Mouse (Mus musculus) megakaryocyte, embryonic 14.5 days (primary cell): Measurements from ENCODE around the gene Rpp25l. TPM values are rescaled to one million over a fixed set of nuclear protein-coding genes. Genes with fewer than 3 reads are reported as not detected.
A peak's percentile ranks its signal among the peaks of the same experiment; 100 is the strongest.
"Not testable (repeated sequence)": the region's sequence is repeated elsewhere in the genome, so short reads cannot be mapped to it uniquely, and the experiment has no call there.

Source experiments
- H3K27me3 ChIP-seq: replicated peaks from 2 replicates; pipeline ENCODE3; 2012; ENCODE audit warnings: inconsistent platforms
- H3K36me3 ChIP-seq: replicated peaks from 2 replicates; pipeline ENCODE3; 2012; ENCODE audit warnings: low read length, inconsistent platforms, mixed read lengths
- H3K4me1 ChIP-seq: 2 replicates; pipeline ENCODE4 v1.6.1; 2012; ENCODE audit warnings: inconsistent platforms
- H3K4me3 ChIP-seq: replicated peaks from 2 replicates; pipeline ENCODE3; 2012; ENCODE audit warnings: moderate library complexity, mild to moderate bottlenecking, inconsistent platforms
- H3K9me3 ChIP-seq: 2 replicates; pipeline ENCODE4 v1.6.1; 2012; ENCODE audit warnings: inconsistent platforms
- FLI1 ChIP-seq: IDR thresholded peaks from 2 replicates; pipeline ENCODE4 v1.6.1; 2012; ENCODE audit warnings: low read length, inconsistent platforms, mixed read lengths
- GATA1 ChIP-seq: IDR thresholded peaks from 3 replicates; pipeline ENCODE4 v1.6.1; 2012; ENCODE audit warnings: mixed read lengths, low read length, inconsistent platforms, borderline replicate concordance
- polyA plus RNA-seq: library from polyadenylated mRNA; stranded (reverse); fragments of >175 nt; gene quantifications from 2 replicates; pipeline ENCODE4 v1.2.3, GENCODE M21; 2012; ENCODE audit warnings: low replicate concordance; ENCODE audit not compliant: insufficient read depth

The Rpp25l gene
- polyA plus RNA-seq = 51.7 and 76.8 TPM in 2 replicates

DNA sequence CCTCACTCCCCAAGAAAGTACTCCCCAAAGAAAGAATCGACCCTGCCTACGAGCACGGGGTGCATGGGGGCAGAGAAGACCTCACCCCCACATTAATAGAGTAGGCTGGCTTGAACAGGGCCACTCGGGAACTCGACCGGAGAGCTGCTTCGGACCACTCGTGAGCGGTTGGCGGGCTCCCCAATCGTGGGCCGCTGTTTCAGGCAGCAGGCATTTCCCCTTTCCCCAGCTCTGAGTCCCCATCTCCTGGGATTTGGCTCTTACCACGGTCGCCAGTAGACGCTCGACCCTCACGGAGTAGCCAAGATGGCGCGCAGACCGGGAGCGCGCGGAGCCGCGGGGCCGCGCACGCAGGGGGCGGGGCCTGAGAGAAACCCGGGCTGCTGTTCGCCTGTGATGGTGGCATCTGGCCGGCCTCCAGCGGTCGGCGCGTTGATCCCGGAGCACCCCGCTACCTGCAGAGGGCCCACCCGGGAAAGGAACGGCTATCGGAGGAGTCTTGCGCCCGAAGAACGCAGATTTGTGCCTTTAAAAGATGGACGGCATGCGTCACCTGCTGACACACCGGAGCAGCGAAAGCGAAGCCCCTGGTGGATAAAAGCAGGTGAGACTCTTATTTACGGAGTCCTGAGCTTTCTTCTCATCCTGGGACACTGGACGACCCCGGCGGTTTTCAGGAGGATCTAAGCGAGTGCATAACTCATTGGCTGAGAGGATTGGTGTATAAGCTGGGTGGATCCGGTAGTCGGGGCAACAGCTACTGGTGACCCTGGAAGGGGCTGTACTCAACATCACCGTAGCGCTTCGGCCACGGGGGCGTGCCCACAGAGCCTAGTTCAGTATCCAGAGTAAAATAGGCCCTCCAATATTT, at the start of gene Rpp25l:
Gene Rpp25l (minus strand): TSS at position 338 of the 871 bp plus-strand sequence.
- Histone ChIP-seq H3K4me3 (peak within 1 kb of the TSS; percentile 96), H3K4me1 (peaks cover 35% of the 10 kb centered on the region), H3K27me3 (no peaks in the 10 kb centered on the region), H3K36me3 (peaks cover 58% of the 10 kb centered on the region), H3K9me3 (no peaks in the 10 kb centered on the region)
- no peak for TF ChIP-seq FLI1
- TF ChIP-seq GATA1 = no peak

DNA sequence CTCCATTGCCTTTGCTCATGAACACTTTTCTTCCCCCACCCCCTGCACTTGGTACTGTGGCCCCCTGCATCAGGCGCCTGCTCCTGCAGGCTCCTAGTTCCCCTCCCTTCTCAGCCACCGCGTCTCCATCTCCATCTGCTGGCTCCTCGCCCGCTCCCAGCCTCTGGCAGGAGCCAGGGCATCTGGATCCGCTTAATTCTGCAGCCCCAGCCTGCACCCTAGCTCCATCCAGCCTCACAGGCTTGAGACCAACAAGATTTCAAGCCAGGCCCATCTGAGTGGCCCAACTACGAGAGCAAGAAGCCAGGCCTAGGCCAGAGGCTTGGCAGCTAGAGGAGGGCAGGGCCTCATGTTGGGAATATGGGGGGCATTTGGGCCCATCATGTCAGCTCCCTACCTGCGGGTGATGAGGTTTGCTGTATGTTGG, 49.4 kb upstream of the Rpp25l start:
- peaks cover 27% of the 10 kb centered on the region for H3K36me3 ChIP-seq
- H3K4me1 ChIP-seq = peaks cover 26% of the 10 kb centered on the region
- H3K4me3 ChIP-seq, H3K9me3 ChIP-seq, H3K27me3 ChIP-seq: not testable (repeated sequence)

- Histone ChIP-seq H3K36me3 (peaks cover 32% of the 10 kb centered on the region), H3K27me3 (no peaks in the 10 kb centered on the region), H3K9me3 (no peaks in the 10 kb centered on the region), H3K4me1 (peaks cover 28% of the 10 kb centered on the region), H3K4me3 (no peak overlapping the region)
- no peak for TF ChIP-seq GATA1
- TF ChIP-seq FLI1 = no peak
Observed at GRCm38 (mm10) chr4:41762099-41762687, 48.9 kb upstream of the Rpp25l start.

DNA sequence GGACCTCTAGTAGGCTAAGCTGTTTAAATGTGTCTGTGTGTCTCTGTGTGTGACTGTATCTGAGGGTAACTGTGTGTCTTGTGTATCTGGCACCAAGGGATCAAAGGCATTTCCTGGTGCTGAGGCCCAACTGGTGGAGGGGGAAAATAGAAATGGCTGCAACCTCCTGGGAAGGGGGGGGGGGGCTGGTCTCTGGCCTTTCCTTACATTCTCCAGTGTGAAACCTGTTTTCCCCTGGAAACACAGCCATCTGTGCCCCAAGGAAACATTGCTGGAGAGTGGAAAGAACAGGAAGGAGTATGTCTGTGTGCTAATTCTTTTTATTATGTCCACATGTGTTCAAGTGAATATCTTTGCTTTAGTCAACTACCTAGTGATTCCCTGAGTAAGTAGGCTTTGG, 48.3 kb upstream of the Rpp25l start:
- no peak overlapping the region for H3K4me3 ChIP-seq
- no peak for TF ChIP-seq GATA1
- TF ChIP-seq FLI1 = no peak
- H3K36me3 ChIP-seq = peaks cover 37% of the 10 kb centered on the region
- H3K27me3 ChIP-seq = no peaks in the 10 kb centered on the region
- peaks cover 33% of the 10 kb centered on the region for H3K4me1 ChIP-seq
- H3K9me3 ChIP-seq = no peaks in the 10 kb centered on the region

DNA sequence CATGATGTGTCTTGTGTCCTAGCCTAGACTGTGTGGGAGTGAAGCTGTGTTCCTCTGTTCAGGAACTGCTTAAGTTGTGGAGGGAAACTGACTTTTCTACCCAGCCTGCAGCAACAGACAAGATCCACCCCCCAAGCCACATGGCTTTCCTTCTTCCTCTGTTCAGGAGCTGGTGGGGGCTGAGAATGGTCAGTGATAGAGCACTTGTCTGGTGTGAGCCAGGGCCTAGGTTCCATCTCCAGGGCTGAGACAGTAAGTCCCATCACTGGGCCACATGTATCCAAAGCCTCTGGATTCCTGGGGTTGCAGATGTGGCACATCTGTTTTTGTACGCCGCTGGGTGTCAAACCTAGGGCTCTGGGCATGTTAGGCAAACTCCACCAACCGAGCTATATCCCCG, 47.6 kb upstream of the Rpp25l start:
- TF ChIP-seq FLI1 (no peak), GATA1 (no peak)
- H3K36me3 ChIP-seq = peaks cover 39% of the 10 kb centered on the region
- H3K4me1 ChIP-seq = peaks cover 40% of the 10 kb centered on the region
- no peak overlapping the region for H3K4me3 ChIP-seq
- no peaks in the 10 kb centered on the region for H3K9me3 ChIP-seq
- no peaks in the 10 kb centered on the region for H3K27me3 ChIP-seq

- Histone ChIP-seq H3K4me1 (peaks cover 40% of the 10 kb centered on the region), H3K9me3 (no peaks in the 10 kb centered on the region), H3K36me3 (peaks cover 39% of the 10 kb centered on the region), H3K4me3 (no peak overlapping the region), H3K27me3 (no peaks in the 10 kb centered on the region)
- TF ChIP-seq FLI1 (no peak), GATA1 (no peak)
Observed at GRCm38 (mm10) chr4:41760288-41760721, 47.0 kb upstream of the Rpp25l start.

DNA sequence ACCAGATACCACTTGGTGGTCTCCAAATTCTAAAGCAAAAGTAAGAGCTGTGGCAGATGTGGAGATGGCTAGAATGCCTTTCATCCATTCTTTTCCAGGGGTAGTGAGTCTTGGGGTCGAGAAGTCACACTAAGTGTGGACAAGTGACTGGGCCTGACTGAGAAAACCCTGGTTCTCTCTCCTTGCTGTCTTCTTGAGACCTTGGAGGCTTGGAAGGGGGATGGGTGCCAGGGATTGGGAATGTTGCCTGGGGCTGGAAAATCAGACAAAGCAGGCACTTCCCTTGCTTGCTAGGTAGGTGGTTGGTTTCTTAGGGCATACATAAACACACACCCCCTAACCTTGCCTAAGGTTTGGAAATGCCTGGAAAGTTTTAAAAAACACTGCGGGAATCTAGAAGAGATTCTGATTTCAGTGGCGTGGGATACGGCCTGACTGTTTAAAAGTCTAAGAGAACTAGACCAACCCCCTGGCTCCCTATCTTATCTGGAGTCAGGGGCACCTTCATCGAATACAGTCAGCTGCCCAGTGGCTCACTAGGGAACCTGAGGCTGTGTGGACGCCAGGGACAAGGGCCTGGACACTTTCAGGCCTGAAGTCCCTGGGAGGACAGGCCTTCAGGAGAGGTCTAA, 46.4 kb upstream of the Rpp25l start:
- H3K36me3 ChIP-seq = peaks cover 39% of the 10 kb centered on the region
- H3K9me3 ChIP-seq = no peaks in the 10 kb centered on the region
- H3K27me3 ChIP-seq = no peaks in the 10 kb centered on the region
- TF ChIP-seq FLI1 = no peak
- TF ChIP-seq GATA1 = no peak
- H3K4me3 ChIP-seq = no peak overlapping the region
- peaks cover 45% of the 10 kb centered on the region for H3K4me1 ChIP-seq

- Histone ChIP-seq H3K4me1 (peaks cover 47% of the 10 kb centered on the region), H3K27me3 (no peaks in the 10 kb centered on the region), H3K4me3 (no peak overlapping the region), H3K9me3 (no peaks in the 10 kb centered on the region), H3K36me3 (peaks cover 39% of the 10 kb centered on the region)
- TF ChIP-seq GATA1 (no peak), FLI1 (no peak)
Observed at GRCm38 (mm10) chr4:41759206-41759605, 45.9 kb upstream of the Rpp25l start.

GRCm38 (mm10) chr4:41758701-41759100, 45.4 kb upstream of the Rpp25l start:
- no peaks in the 10 kb centered on the region for H3K27me3 ChIP-seq
- TF ChIP-seq GATA1 (no peak), FLI1 (no peak)

GRCm38 (mm10) chr4:41758021-41758420, 44.7 kb upstream of the Rpp25l start:
- H3K4me1 ChIP-seq = peaks cover 47% of the 10 kb centered on the region
- TF ChIP-seq FLI1 = no peak
- H3K4me3 ChIP-seq = no peak overlapping the region
- peaks cover 39% of the 10 kb centered on the region for H3K36me3 ChIP-seq
- H3K27me3 ChIP-seq = peaks cover under 1% of the 10 kb centered on the region
- no peaks in the 10 kb centered on the region for H3K9me3 ChIP-seq

More at GRCm38 (mm10) chr4:41758701-41759100, 45.4 kb upstream of the Rpp25l start:
- Histone ChIP-seq H3K36me3 (peaks cover 39% of the 10 kb centered on the region), H3K4me1 (peaks cover 47% of the 10 kb centered on the region), H3K4me3 (no peak overlapping the region), H3K9me3 (no peaks in the 10 kb centered on the region)
